Mouse (Mus musculus) T-helper 1 cell (primary cell): ENCODE measurements around the gene Abcd4.

Experiments
- in situ Hi-C: fragments of 300-600 bp; cut with MboI, MseI; formaldehyde crosslinking; loops from one replicate; pipeline ENCODE4 v1.15.1; 2025; ENCODE audit warnings: high pct_unique_total_duplicates

Gene Abcd4

DNA sequence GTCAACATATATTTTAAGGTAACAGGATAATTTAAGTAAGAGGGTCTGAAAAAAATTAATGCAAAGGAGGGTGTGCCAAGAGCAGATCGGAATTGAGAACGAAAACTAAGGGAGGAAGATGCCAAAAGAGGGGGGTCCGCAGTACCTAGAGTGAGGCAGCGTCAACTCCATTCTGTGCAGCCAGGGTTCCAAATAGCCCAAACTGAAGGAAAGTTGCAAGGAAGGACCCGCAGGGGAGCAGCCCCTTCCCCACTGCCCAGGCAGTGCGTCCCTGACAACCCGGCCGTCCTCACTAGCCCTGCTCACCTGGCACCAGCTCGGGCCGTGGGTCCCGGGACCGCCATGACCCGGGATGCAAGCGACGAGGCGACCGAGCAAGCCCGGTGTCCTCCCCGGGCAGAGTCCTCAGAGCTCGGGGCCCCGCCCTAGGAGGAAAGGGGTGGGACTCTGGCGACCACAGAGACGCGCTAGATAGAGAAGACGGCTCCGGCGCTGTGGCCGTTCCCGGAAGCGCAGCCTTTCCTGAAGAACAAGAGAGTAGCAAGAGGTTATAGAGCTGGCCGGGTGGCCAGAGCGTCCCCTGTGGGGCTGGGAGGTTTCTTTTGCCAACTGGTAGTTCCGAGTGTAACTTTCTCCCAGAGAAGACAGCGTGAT is at the start of gene Abcd4:
TSS of gene Abcd4 (minus strand) at position 437 of the 654 bp plus-strand sequence.
- in situ Hi-C loops = loop anchor here (25.0 kb wide), 1 partner anchor 1170 kb away; no protein-coding TSS in a partner anchor

- in situ Hi-C loops = loop anchor here (5.0 kb wide), 1 partner anchor 98 kb away; no protein-coding TSS in a partner anchor
Observed at GRCm38 (mm10) chr12:84653912-84654311, 36.7 kb upstream of the Abcd4 start.

DNA sequence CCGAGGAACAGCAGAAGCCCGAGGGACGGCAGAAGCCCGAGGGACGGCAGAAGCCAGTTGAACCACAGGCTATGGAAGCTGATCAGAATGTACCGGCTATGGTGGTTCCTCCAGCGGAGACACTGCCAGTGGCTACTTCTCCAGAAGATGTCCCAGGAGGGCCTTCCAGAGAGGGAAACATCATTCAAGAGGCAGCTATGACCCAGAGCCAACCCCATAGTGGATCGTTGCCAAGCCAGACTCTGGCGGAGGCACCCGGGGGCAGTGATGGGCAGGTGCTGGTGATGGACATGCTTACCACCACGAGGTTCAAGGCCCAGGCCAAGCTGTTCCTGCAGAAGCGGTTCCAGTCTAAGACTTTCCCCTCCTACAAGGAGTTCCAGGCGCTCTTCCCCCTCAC is 33.0 kb upstream of the Abcd4 start:
- in situ Hi-C loops = loop anchor here (5.0 kb wide), 1 partner anchor 102 kb away; no protein-coding TSS in a partner anchor

GRCm38 (mm10) chr12:84640654-84641053 is 23.4 kb upstream of the Abcd4 start, which contains the start of gene Vrtn:
Gene Vrtn, plus strand, starts transcription at chr12:84641019.
- in situ Hi-C loops = loop anchor here (10.0 kb wide), 1 partner anchor 454 kb away; no protein-coding TSS in a partner anchor

- in situ Hi-C loops = loop anchor here (10.0 kb wide), 1 partner anchor 455 kb away; no protein-coding TSS in a partner anchor
Observed at GRCm38 (mm10) chr12:84640253-84640652, 23.0 kb upstream of the Abcd4 start.

DNA sequence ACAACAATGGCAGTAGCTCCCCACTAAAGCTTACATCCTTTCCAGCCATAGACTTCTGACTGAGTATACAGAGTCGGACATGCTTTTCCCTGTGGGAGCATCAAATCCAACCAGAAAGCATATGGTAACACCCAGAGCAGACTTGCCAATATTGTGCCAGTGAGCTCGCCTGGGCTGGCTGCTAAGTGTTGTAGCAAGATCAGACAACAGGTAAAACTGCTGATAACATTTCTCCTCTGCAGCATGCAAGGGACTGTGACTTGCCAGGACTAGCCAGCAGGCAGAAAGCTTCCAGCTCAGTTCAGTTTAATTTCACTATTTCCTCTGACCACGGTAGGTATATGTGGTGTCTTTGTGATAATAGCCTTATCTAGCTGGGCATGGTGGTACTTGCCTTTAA is 14.7 kb upstream of the Abcd4 start:
- in situ Hi-C loops = no loop called here

DNA sequence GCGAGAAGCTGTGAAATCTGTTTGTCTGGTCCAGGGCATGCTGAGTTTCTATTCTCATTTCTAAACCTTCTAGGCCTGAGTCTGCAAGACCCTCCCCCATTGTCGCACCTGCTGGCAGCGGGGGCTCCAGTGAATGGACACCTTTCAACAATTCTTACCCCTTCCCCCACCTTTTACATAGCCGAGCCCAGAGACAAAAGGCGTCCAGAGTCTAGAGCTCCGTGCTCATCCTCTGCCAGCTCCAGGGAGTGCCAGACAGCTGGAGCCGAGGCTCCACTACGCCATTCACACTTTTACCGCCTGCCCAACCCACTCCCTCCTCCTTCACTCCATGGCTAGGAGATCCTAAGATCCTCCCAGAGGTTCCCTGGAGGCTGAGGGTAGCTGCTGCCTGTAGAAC is 7.9 kb upstream of the Abcd4 start:
- in situ Hi-C loops = no loop called here

DNA sequence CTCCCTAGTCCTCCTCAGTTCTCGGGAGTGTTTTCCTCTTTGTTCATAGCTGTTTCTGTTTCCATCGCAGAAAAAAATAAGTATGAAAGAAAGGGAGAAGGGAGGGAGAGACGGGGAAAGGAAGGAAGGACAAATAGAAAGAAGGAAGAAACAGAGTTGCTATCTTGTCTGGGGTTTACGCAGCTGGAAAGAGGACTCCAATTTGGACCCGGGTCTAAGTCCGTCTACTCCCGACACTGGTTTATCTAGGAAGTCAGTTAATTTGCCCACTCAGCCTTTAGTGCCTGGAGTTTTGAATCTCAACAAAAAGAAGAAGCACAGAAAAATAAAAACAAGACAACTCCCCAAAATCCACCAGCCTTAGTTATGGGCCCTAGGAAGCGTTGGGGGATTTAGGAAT is 7.4 kb upstream of the Abcd4 start:
- in situ Hi-C loops = loop anchor here (25.0 kb wide), 1 partner anchor 1163 kb away; no protein-coding TSS in a partner anchor

- in situ Hi-C loops = loop anchor here (25.0 kb wide), 1 partner anchor 1166 kb away; no protein-coding TSS in a partner anchor
Observed at GRCm38 (mm10) chr12:84620975-84621374, 3.8 kb upstream of the Abcd4 start.

GRCm38 (mm10) chr12:84617663-84618062 is 450 bp upstream of the Abcd4 start:
- in situ Hi-C loops = loop anchor here (25.0 kb wide), 1 partner anchor 1170 kb away; no protein-coding TSS in a partner anchor

DNA sequence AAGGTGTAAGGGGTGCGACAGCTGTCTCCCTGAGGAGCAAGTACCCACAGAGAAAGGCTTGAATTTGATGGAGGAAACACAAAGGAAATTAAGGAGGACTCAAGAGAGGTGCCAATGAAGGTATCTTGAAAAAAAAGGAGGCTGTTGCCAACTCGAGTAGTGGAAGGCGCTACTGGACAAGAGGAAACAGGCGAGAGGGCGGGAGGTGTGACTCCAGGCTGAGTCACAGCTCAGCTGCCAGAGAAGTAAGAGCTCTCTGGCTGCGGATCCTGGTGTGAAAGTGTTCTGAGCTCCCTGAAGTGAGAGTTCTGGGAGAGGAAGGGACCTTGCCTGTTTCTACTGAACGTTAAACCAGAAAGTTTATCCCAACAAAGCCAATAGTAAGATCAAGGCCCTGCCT is 2.7 kb downstream of the Abcd4 start:
- in situ Hi-C loops = loop anchor here (25.0 kb wide), 1 partner anchor 1173 kb away; no protein-coding TSS in a partner anchor

- in situ Hi-C loops = loop anchor here (25.0 kb wide), 1 partner anchor 1173 kb away; no protein-coding TSS in a partner anchor
Observed at GRCm38 (mm10) chr12:84614001-84614400, 3.2 kb downstream of the Abcd4 start.

DNA sequence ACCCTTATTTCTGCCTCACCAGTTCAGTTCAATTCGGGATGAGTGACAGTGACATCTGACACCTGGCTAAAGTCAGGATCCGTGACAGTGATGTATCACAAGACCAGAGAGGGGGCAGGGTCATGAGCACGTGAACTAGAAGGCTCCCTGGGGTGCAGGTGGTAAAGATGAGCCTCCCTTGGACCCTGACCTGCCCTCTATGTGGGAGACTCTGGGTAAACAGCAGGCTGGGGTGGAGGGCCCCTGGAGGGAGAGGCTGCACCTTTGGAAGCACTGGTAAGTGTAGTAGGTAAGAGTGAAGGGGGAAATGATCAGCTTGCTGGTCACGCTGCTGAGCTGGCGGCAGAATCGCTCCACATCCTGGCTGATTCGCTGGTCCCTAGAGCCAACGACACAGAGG is 4.7 kb downstream of the Abcd4 start:
- in situ Hi-C loops = loop anchor here (25.0 kb wide), 1 partner anchor 1175 kb away; no protein-coding TSS in a partner anchor

- in situ Hi-C loops = loop anchor here (25.0 kb wide), 1 partner anchor 1176 kb away; no protein-coding TSS in a partner anchor
Observed at GRCm38 (mm10) chr12:84611718-84612117, 5.5 kb downstream of the Abcd4 start.

- in situ Hi-C loops = loop anchor here (25.0 kb wide), 1 partner anchor 1181 kb away; no protein-coding TSS in a partner anchor
Observed at GRCm38 (mm10) chr12:84605860-84606259, 11.4 kb downstream of the Abcd4 start.

GRCm38 (mm10) chr12:84604001-84604400 is 13.2 kb downstream of the Abcd4 start:
- in situ Hi-C loops = loop anchor here (25.0 kb wide), 1 partner anchor 1183 kb away; no protein-coding TSS in a partner anchor

DNA sequence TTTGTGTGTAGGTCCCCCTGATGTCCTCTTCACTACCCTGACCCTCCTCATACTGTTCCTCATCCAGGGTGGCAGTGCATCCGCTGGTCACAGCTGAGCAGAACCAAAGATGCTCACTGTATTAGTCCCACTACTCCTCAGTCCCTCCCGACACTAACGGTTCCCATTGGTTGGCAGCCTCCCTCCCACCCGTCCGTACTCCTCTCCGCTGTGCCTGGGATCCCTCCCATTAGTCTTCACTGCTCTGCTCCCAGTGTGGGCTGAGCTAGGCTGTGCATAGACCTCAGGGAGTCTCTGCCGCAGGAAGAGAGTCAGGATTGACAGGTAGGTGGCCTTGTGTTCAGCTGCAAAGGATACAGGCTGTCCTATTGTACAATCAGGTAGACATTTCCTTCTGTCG is 18.9 kb downstream of the Abcd4 start:
- in situ Hi-C loops = no loop called here

- in situ Hi-C loops = loop anchor here (10.0 kb wide), 1 partner anchor 1385 kb away; no protein-coding TSS in a partner anchor
Observed at GRCm38 (mm10) chr12:84589825-84590761, 27.1 kb downstream of the Abcd4 start.

DNA sequence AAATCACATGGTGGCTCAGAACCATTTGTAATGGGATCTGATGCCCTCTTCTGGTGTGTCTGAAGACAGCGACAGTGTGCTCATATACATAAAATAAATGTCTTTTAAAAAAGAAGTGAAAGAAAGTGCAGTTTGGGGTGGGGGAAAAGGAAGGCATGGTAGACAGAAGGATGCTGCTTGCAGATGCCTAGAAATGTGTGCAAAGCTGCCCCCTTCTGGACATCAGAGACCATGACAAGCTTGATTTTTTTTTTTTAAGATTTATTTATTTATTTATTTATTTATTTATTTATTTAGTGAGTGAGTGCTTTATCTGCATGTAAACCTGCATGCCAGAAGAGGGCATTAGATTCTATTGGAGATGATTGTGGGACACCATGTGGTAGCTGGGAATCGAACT is 35.9 kb downstream of the Abcd4 start:
- in situ Hi-C loops = loop anchor here (10.0 kb wide), 1 partner anchor 1376 kb away; no protein-coding TSS in a partner anchor

GRCm38 (mm10) chr12:84578440-84578770 is 38.8 kb downstream of the Abcd4 start:
- in situ Hi-C loops = no loop called here

GRCm38 (mm10) chr12:84577768-84578439 is 39.3 kb downstream of the Abcd4 start:
- in situ Hi-C loops = no loop called here
